Mouse (Mus musculus): ENCODE data around the gene Apoa4. TPM values are rescaled to one million over a fixed set of nuclear protein-coding genes. Genes with fewer than 3 reads are reported as not detected.
A peak's percentile ranks its signal among the peaks of the same experiment; 100 is the strongest.

The Apoa4 gene
- total RNA-seq, 2 experiments from 2014 or later: not detected

- intact Hi-C loops (cut with DNase I): no loop called here
- DNase-seq (ENCODE audit: low spot score in 2 of 2): no peak
These were observed 28.6 kb downstream of the Apoa4 start for GRCm38 (mm10) chr9:46269125-46269524.

- intact Hi-C loops (cut with DNase I): no loop called here
- no peak for DNase-seq (ENCODE audit: low spot score in 2 of 2)
These were observed 30.3 kb downstream of the Apoa4 start for GRCm38 (mm10) chr9:46270782-46271181.

DNA sequence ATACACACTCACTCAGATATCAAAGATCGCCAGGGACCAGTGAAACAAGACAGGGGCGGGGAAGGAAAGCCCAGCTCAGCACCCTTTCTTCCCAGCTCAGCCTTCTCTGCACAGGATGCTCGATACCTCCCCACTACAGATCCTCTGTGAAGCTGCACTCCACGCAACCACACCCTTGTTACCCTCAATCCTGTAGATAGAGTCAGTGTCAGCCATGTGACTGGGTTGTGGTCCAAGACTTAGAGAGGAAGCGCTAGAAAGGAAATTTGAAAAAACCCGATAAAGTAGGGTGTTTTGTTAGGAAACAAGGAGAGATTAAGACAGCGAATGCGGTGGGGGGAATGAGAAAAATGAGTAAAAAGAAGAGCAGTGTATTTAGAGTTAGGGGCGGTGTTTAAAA lies 31.6 kb downstream of the Apoa4 start:
- DNase-seq (ENCODE audit: low spot score in 2 of 2): no peak
- intact Hi-C loops (cut with DNase I): no loop called here

DNA sequence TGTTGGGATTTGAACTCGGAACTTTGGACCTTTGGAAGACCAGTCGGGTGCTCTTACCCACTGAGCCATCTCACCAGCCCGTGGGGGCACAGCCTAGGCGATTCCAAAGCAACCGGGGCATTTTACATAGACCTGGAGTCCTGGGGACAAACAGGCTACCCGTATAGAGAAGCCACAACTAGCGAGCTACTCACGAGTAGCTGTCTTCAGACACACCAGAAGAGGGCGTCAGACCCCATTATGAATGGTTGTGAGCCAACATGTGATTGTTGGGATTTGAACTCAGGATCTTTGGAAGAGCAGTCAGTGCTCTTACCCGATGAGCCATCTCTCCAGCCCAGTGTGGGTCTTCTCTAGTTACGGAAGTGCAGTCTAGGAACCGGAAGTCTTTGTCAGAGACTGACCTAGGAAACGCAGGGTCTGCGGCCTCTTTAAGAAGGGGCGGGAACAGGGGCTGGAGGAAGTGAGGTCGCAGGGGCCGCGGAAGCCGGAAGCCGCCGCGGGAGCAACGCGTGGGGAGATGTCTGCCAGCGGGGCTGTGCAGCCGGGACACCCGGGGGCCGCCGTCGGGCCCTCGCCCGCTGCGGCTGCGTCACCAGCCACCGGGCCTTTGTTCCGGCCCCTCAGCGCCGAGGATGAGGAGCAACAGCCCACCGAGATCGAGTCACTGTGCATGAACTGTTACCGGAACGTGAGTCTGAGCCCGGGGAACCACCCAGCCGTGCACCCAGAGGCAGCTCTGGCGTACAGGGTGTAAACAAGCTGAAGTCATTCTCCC lies 32.4 kb downstream of the Apoa4 start, which contains the start of gene Zpr1:
Gene Zpr1, plus strand, starts transcription at position 388 of the 778 bp plus-strand sequence.
- intact Hi-C loops (cut with DNase I): no loop called here
- peak; percentile 88 to 95 for DNase-seq (ENCODE audit: low spot score in 2 of 2)

GRCm38 (mm10) chr9:46274494-46274893 lies 34.0 kb downstream of the Apoa4 start:
- intact Hi-C loops (cut with DNase I): no loop called here
- no peak for DNase-seq (ENCODE audit: low spot score in 2 of 2)

DNA sequence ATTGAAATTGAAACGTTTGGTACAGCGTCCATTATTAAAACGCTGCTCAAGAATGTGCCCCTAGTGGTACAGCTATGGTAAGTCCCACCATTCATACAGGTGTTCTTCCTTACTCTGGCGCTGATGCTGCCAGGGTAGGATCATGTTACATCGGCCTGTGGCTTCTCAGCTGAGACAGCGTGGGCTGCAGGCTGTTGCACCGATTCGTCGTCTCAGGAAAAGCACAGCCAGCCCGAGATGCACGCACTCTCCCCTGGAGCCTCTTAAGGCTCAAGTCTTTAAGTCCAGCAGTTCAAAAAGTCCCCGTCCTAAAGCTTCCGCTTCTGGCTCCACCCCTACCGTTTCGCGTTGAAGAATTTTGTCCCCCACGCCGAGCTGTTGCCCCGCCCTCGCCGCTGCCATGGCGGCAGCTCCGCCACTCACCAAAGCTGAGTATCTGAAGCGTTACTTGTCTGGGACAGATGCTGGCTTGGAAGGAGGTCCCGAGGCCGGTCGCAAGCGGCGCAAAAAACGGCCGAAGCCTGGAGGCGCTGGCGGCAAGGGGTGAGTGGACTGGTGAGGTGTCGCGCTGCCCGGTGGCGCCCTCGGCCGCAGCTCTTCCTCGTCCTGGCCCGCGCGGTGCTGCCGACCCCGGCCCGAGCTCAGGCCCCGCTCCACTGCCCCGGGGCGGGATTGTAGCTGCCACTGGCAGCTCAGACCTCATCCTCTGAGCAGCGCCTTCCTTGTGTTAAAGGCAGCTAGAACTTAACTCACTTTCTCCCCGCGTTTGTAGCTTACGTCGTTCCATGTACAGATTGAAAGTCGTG lies 42.3 kb downstream of the Apoa4 start, which contains the start of gene Bud13:
Gene Bud13, plus strand, starts transcription at position 378 of the 806 bp plus-strand sequence.
- intact Hi-C loops (cut with DNase I): no loop called here

More for the DNA sequence above, 42.3 kb downstream of the Apoa4 start, which contains the start of gene Bud13:
- DNase-seq (ENCODE audit: low spot score in 2 of 2): peak; percentile 86 to 92

Other genes with a start within 250 kb of the Apoa4 start
- 100 to 1,000 TPM; 203 to 206 TPM for gene Pafah1b2, start 228.0 kb upstream of the Apoa4 start, total RNA-seq (2021)
- gene Sik3, start 227.9 kb upstream of the Apoa4 start, total RNA-seq (2021): 100 to 1,000 TPM; 114 to 121 TPM
- not detected for gene Apoa1, start 12.1 kb upstream of the Apoa4 start, total RNA-seq (2021)
- gene Apoc3, start 5.1 kb upstream of the Apoa4 start, total RNA-seq (2021): 1 to 10 TPM; 1.2 to 1.6 TPM
- gene Apoa5, start 27.9 kb downstream of the Apoa4 start, total RNA-seq (2021): not detected
- 10 to 100 TPM; 31.9 to 34.1 TPM for gene Zpr1, start 32.4 kb downstream of the Apoa4 start, total RNA-seq (2021)
- gene Bud13, start 42.3 kb downstream of the Apoa4 start, total RNA-seq (2021): 10 to 100 TPM; 11.2 to 11.5 TPM
- not detected for gene 4931429L15Rik, start 79.3 kb downstream of the Apoa4 start, total RNA-seq (2021)

Data from left cerebral cortex, postnatal 25 days (tissue).